Comparison of ENCODE assay signal across 9 mouse cellular contexts in the genomic region with DNA sequence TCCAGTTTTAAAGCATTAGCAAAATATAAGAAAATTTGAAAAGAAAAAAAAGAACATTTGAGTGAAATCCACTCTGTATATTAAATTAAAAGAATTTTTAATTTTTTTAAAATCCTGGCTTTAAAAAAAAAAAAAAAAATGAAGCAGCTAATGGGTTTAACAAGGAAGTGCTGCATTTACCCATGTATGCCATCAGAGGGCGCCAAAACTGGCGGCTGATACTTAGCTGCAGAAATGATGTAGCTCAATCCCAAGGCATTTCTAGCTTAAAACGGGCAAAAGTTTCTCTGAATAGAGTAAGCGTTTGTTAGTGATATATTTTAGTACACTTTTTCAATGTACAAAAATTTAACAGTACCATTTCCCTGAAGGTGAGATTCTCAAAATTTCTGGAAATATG.
DNase-seq lines count a peak whose midpoint lies in the region; ATAC-seq and TF ChIP-seq lines count a peak whose summit lies in the region.
"Had no signal": no experiment of that assay in that cellular context is flagged by ENCODE, and none has a peak within 500 bp of the region (broad histone marks: within the 10 kb centered on the region; RNA-seq: fewer than 3 reads in every experiment).

No protein-coding gene starts in this region.

- DNase-seq in heart, postnatal 0 days (ENCODE audit: low spot score) = peak; percentile 27
- no peak for DNase-seq in heart, embryonic 10.5 days (ENCODE audit: low spot score)
- DNase-seq in urinary bladder, postnatal 14 days (ENCODE audit: low spot score) = peak; percentile 46
- DNase-seq in urinary bladder, adult 18-20 months (ENCODE audit: low spot score in 2 of 2) = no peak
- DNase-seq in left cerebral cortex, postnatal 4 days = peak; percentile 20
- peak; percentile 31 for DNase-seq in stomach, postnatal 0 days (ENCODE audit: low spot score)

- H3K9ac ChIP-seq in heart, postnatal 0 days (replicated peaks; ENCODE audit: low read depth, low read length) = no peak overlapping the region
- H3K9ac ChIP-seq in stomach, postnatal 0 days (ENCODE audit: low read length) = no peak overlapping the region
- H3K9ac ChIP-seq: midbrain, embryonic 12.5 days had no signal

- intact Hi-C loops in left cerebral cortex, postnatal 4 days (cut with DNase I) = no loop called here

- no peak for ATAC-seq in heart, postnatal 0 days (ENCODE audit: insufficient read depth, low read depth)
- no peak for ATAC-seq in stomach, postnatal 0 days (ENCODE audit: low FRiP score, low TSS enrichment)
- no peak for ATAC-seq in frontal cortex, adult (ENCODE audit: low TSS enrichment)

- no peak for TF ChIP-seq EP300 in heart, postnatal 0 days (IDR thresholded peaks at IDR 0.05; ENCODE audit: low read depth)
- no peak for TF ChIP-seq EP300 in stomach, postnatal 0 days (optimal IDR thresholded peaks at IDR 0.05)

- WGBS in heart, postnatal 0 days = 11% methylated on average over 4 of the region's 4 CpGs
- WGBS in heart, embryonic 10.5 days = 15% methylated on average over 4 of the region's 4 CpGs
- 10% methylated on average over 4 of the region's 4 CpGs for WGBS in stomach, postnatal 0 days

- H3K27ac ChIP-seq in heart, postnatal 0 days (ENCODE audit: low read depth) = no peak overlapping the region
- H3K27ac ChIP-seq in heart, embryonic 10.5 days = no peak overlapping the region
- no peak overlapping the region for H3K27ac ChIP-seq in cortical plate, adult 2 months (ENCODE audit: insufficient read depth, low read length)
- H3K27ac ChIP-seq in stomach, postnatal 0 days (replicated peaks) = no peak overlapping the region
- H3K27ac ChIP-seq: midbrain, embryonic 12.5 days had no signal

- peak; percentile 66 for TF ChIP-seq CTCF in heart, postnatal 0 days (IDR thresholded peaks at IDR 0.05; ENCODE audit: low read depth)
- TF ChIP-seq CTCF in cortical plate, adult 2 months (IDR thresholded peaks at IDR 0.05; ENCODE audit: extremely low read depth, insufficient read depth, low read length) = peak; percentile 49
- TF ChIP-seq CTCF in stomach, postnatal 0 days (IDR thresholded peaks at IDR 0.05; ENCODE audit: low read depth) = peak; percentile 77

- H3K4me1 ChIP-seq in heart, postnatal 0 days (ENCODE audit: control insufficient read depth, insufficient read depth) = no peaks in the 10 kb centered on the region
- H3K4me1 ChIP-seq in heart, embryonic 10.5 days = no peaks in the 10 kb centered on the region
- H3K4me1 ChIP-seq in cortical plate, adult 2 months (ENCODE audit: control insufficient read depth, insufficient read depth, low read length) = no peaks in the 10 kb centered on the region
- H3K4me1 ChIP-seq in stomach, postnatal 0 days (replicated peaks; ENCODE audit: control insufficient read depth, insufficient read depth) = no peaks in the 10 kb centered on the region
- H3K4me1 ChIP-seq: midbrain, embryonic 12.5 days had no signal

- TF ChIP-seq POLR2A in cortical plate, adult 2 months (IDR thresholded peaks at IDR 0.05; ENCODE audit: extremely low read depth, insufficient read depth, low read length) = no peak

- H3K9me3 ChIP-seq in heart, postnatal 0 days (replicated peaks; ENCODE audit: control insufficient read depth, low read length) = no peaks in the 10 kb centered on the region
- H3K9me3 ChIP-seq in heart, embryonic 10.5 days = no peaks in the 10 kb centered on the region
- no peaks in the 10 kb centered on the region for H3K9me3 ChIP-seq in stomach, postnatal 0 days (ENCODE audit: control insufficient read depth, low read length)
- H3K9me3 ChIP-seq: midbrain, embryonic 12.5 days had no signal

- H3K4me3 ChIP-seq in heart, postnatal 0 days (ENCODE audit: low read depth, low read length) = no peak overlapping the region
- no peak overlapping the region for H3K4me3 ChIP-seq in heart, embryonic 10.5 days
- no peak overlapping the region for H3K4me3 ChIP-seq in cortical plate, adult 2 months (ENCODE audit: insufficient read depth, low read length)
- no peak overlapping the region for H3K4me3 ChIP-seq in stomach, postnatal 0 days (ENCODE audit: low read depth, low read length)
- H3K4me3 ChIP-seq: midbrain, embryonic 12.5 days had no signal

- no peaks in the 10 kb centered on the region for H3K36me3 ChIP-seq in heart, postnatal 0 days (replicated peaks; ENCODE audit: control insufficient read depth, insufficient read depth, low read length)
- H3K36me3 ChIP-seq in heart, embryonic 10.5 days = no peaks in the 10 kb centered on the region
- H3K36me3 ChIP-seq in stomach, postnatal 0 days (ENCODE audit: control insufficient read depth, insufficient read depth, low read length) = no peaks in the 10 kb centered on the region
- H3K36me3 ChIP-seq: midbrain, embryonic 12.5 days had no signal

- no peak overlapping the region for H3K4me2 ChIP-seq in heart, postnatal 0 days (ENCODE audit: low read depth, low read length)
- no peak overlapping the region for H3K4me2 ChIP-seq in stomach, postnatal 0 days (replicated peaks; ENCODE audit: low read depth)
- H3K4me2 ChIP-seq: midbrain, embryonic 12.5 days had no signal

- H3K27me3 ChIP-seq in heart, postnatal 0 days (ENCODE audit: control insufficient read depth, insufficient read depth, low read length) = no peaks in the 10 kb centered on the region
- H3K27me3 ChIP-seq in heart, embryonic 10.5 days (ENCODE audit: insufficient read depth, poor library complexity, severe bottlenecking) = no peaks in the 10 kb centered on the region
- no peaks in the 10 kb centered on the region for H3K27me3 ChIP-seq in stomach, postnatal 0 days (ENCODE audit: control insufficient read depth, insufficient read depth, low read length)
- H3K27me3 ChIP-seq: midbrain, embryonic 12.5 days had no signal

Comparison
In these comparisons a context has a peak if more than half of its experiments do, and no peak if none do; other contexts are left out.
1. DNase-seq: peak in heart, postnatal 0 days (single experiment), urinary bladder, postnatal 14 days (single experiment), left cerebral cortex, postnatal 4 days (single experiment) and stomach, postnatal 0 days (single experiment); none in heart, embryonic 10.5 days (single experiment) and urinary bladder, adult 18-20 months (0 of 2).
2. Peak in every context shown above with its lines, with median percentiles within 50 percentile points of each other: CTCF ChIP-seq.